Mouse (Mus musculus): ENCODE results near the gene Dbi. TPM values are rescaled to one million over a fixed set of nuclear protein-coding genes. Genes with fewer than 3 reads are reported as not detected.
A peak's percentile ranks its signal among the peaks of the same experiment; 100 is the strongest.

The Dbi gene
- polyA plus RNA-seq, 2 experiments = 340 to 662 TPM

DNA sequence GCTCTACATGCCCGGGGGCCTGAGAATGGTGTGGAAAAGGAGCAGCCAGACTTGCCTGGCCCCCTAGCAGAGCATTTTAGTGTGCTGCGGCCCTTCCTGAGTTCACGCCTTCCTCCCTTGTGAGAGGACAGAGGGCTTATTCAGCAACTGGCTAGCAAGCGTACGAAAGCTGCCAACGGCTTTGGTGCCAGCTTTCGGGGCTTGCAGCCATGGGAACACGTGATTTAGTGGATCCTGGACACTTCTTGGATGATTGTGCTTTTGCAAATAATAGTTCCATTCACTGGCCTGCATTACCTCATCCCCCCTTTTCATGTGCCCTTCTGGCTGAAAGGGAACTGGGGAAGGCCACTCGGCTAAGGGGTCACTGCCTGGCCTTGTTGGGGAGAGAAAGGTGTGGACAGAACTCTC is 5.2 kb downstream of the Dbi start:
- Histone ChIP-seq H3K27me3 (ENCODE audit: control insufficient read depth, insufficient read depth, low read length) (no peaks in the 10 kb centered on the region), H3K4me1 (replicated peaks; ENCODE audit: control insufficient read depth in 2 of 2, insufficient read depth in 2 of 2, low read length in 1 of 2) (peaks cover 4 to 8% of the 10 kb centered on the region in 2 experiments; a peak in 3 of 4 replicates), H3K4me3 (ENCODE audit: insufficient read depth in 1 of 2, low read depth in 2 of 2, low read length in 2 of 2) (no peak overlapping the region), H3K27ac (no peak overlapping the region), H3K9ac (replicated peaks) (no peak overlapping the region), H3K36me3 (replicated peaks; ENCODE audit: control insufficient read depth, insufficient read depth, low read depth) (peaks cover 26% of the 10 kb centered on the region), H3K4me2 (ENCODE audit: low read depth) (no peak overlapping the region), H3K9me3 (ENCODE audit: control insufficient read depth, low read length) (no peaks in the 10 kb centered on the region; the same call in 1 of the 2 replicates)
- TF ChIP-seq EP300 (IDR thresholded peaks at IDR 0.05; ENCODE audit: low read depth) = no peak
- TF ChIP-seq CTCF (IDR thresholded peaks at IDR 0.05; ENCODE audit: low read depth) = no peak
- WGBS (ENCODE audit: insufficient replicate concordance) = 78% methylated on average over 9 of the region's 9 CpGs
- DNase-seq (ENCODE audit: low read depth in 3 of 3, low spot score in 3 of 3) (no peak), ATAC-seq (ENCODE audit: insufficient read depth) (no peak)

- Histone ChIP-seq H3K9ac (replicated peaks) (no peak overlapping the region), H3K9me3 (ENCODE audit: control insufficient read depth, low read length) (no peaks in the 10 kb centered on the region; the same call in 1 of the 2 replicates), H3K36me3 (replicated peaks; ENCODE audit: control insufficient read depth, insufficient read depth, low read depth) (peaks cover 20% of the 10 kb centered on the region), H3K27me3 (ENCODE audit: control insufficient read depth, insufficient read depth, low read length) (no peaks in the 10 kb centered on the region), H3K4me3 (ENCODE audit: insufficient read depth in 1 of 2, low read depth in 2 of 2, low read length in 2 of 2) (no peak overlapping the region), H3K4me1 (replicated peaks; ENCODE audit: control insufficient read depth in 2 of 2, insufficient read depth in 2 of 2, low read length in 1 of 2) (peaks cover 0 to 3% of the 10 kb centered on the region in 2 experiments; a peak in 2 of 4 replicates), H3K27ac (no peak overlapping the region), H3K4me2 (ENCODE audit: low read depth) (no peak overlapping the region)
- ATAC-seq (ENCODE audit: insufficient read depth) = peak; percentile 19; the same call in 1 of the 2 replicates
- no peak for DNase-seq (ENCODE audit: low read depth in 3 of 3, low spot score in 3 of 3)
- 38% methylated on average over 12 of the region's 12 CpGs for WGBS (ENCODE audit: insufficient replicate concordance)
- TF ChIP-seq CTCF (IDR thresholded peaks at IDR 0.05; ENCODE audit: low read depth) (no peak), EP300 (IDR thresholded peaks at IDR 0.05; ENCODE audit: low read depth) (no peak)
Observed at GRCm38 (mm10) chr1:120112251-120113187, 8.4 kb downstream of the Dbi start.

- H3K9ac ChIP-seq (replicated peaks) = no peak overlapping the region
- no peak overlapping the region for H3K4me3 ChIP-seq (ENCODE audit: insufficient read depth in 1 of 2, low read depth in 2 of 2, low read length in 2 of 2)
- H3K4me1 ChIP-seq (replicated peaks; ENCODE audit: control insufficient read depth in 2 of 2, insufficient read depth in 2 of 2, low read length in 1 of 2) = peaks cover 0 to 3% of the 10 kb centered on the region in 2 experiments; a peak in 2 of 4 replicates
- peaks cover 20% of the 10 kb centered on the region for H3K36me3 ChIP-seq (replicated peaks; ENCODE audit: control insufficient read depth, insufficient read depth, low read depth)
- no peak overlapping the region for H3K27ac ChIP-seq
- H3K4me2 ChIP-seq (ENCODE audit: low read depth) = no peak overlapping the region
- no peaks in the 10 kb centered on the region; the same call in 1 of the 2 replicates for H3K9me3 ChIP-seq (ENCODE audit: control insufficient read depth, low read length)
- ATAC-seq (ENCODE audit: insufficient read depth) (no peak), DNase-seq (ENCODE audit: low read depth in 3 of 3, low spot score in 3 of 3) (no peak)
- 73% methylated on average over 8 of the region's 8 CpGs for WGBS (ENCODE audit: insufficient replicate concordance)
- no peak for TF ChIP-seq CTCF (IDR thresholded peaks at IDR 0.05; ENCODE audit: low read depth)
- no peak for TF ChIP-seq EP300 (IDR thresholded peaks at IDR 0.05; ENCODE audit: low read depth)
- H3K27me3 ChIP-seq (ENCODE audit: control insufficient read depth, insufficient read depth, low read length) = no peaks in the 10 kb centered on the region
Observed at GRCm38 (mm10) chr1:120111766-120112165, 9.1 kb downstream of the Dbi start.

DNA sequence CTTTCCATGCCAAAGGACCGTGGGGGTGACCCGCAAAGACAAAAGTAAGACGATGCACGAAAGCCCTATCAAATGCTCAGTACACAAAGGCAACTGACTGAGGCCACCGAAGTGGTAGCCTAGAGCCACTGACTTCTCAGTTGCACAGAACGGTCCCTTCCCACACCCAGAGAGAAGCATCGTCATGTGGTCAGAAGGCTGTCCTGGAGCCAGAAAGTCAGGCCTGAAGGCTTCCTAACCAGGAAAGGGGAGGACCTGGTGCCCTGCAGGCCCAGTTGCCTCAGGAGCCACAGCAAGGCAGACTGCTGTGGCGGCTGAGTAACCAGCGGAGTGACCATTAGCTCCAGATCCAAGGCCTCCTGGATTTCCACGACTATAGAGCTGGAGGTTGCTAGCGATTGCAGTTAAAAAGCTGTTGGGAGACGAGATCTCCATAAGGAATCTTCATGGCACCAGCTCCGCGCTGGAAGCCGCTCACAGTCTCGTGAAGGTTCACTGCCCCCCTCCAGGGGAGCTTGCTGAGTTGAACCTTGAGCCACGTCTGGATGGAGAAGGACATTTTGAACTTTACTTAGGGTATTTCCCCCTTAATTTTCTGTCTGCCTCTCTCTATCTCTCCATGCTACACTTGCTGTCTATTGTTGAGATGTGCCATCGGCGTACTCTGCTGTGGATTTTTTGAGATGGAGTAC is 11.0 kb downstream of the Dbi start:
- TF ChIP-seq EP300 (IDR thresholded peaks at IDR 0.05; ENCODE audit: low read depth) (no peak), CTCF (IDR thresholded peaks at IDR 0.05; ENCODE audit: low read depth) (no peak)
- peaks cover 11% of the 10 kb centered on the region for H3K36me3 ChIP-seq (replicated peaks; ENCODE audit: control insufficient read depth, insufficient read depth, low read depth)
- DNase-seq (ENCODE audit: low read depth in 3 of 3, low spot score in 3 of 3) = no peak
- no peak for ATAC-seq (ENCODE audit: insufficient read depth)
- H3K27ac ChIP-seq = no peak overlapping the region
- H3K4me3 ChIP-seq (ENCODE audit: insufficient read depth in 1 of 2, low read depth in 2 of 2, low read length in 2 of 2) = no peak overlapping the region
- peaks cover 0 to 3% of the 10 kb centered on the region in 2 experiments; a peak in 1 of 4 replicates for H3K4me1 ChIP-seq (replicated peaks; ENCODE audit: control insufficient read depth in 2 of 2, insufficient read depth in 2 of 2, low read length in 1 of 2)
- no peak overlapping the region for H3K9ac ChIP-seq (replicated peaks)
- 75% methylated on average over 19 of the region's 19 CpGs for WGBS (ENCODE audit: insufficient replicate concordance)
- no peaks in the 10 kb centered on the region; the same call in 1 of the 2 replicates for H3K9me3 ChIP-seq (ENCODE audit: control insufficient read depth, low read length)
- H3K4me2 ChIP-seq (ENCODE audit: low read depth) = no peak overlapping the region
- H3K27me3 ChIP-seq (ENCODE audit: control insufficient read depth, insufficient read depth, low read length) = no peaks in the 10 kb centered on the region

GRCm38 (mm10) chr1:120105556-120105959 is 15.3 kb downstream of the Dbi start:
- H3K4me3 ChIP-seq (ENCODE audit: insufficient read depth in 1 of 2, low read depth in 2 of 2, low read length in 2 of 2) = no peak overlapping the region
- no peaks in the 10 kb centered on the region for H3K27me3 ChIP-seq (ENCODE audit: control insufficient read depth, insufficient read depth, low read length)
- H3K9me3 ChIP-seq (ENCODE audit: control insufficient read depth, low read length) = no peaks in the 10 kb centered on the region
- no peak for TF ChIP-seq EP300 (IDR thresholded peaks at IDR 0.05; ENCODE audit: low read depth)
- 0 out of 2 replicates have a peak, but pooled peaks have one; percentile 16 for TF ChIP-seq CTCF (IDR thresholded peaks at IDR 0.05; ENCODE audit: low read depth)
- no peak overlapping the region for H3K4me2 ChIP-seq (ENCODE audit: low read depth)
- H3K4me1 ChIP-seq (replicated peaks; ENCODE audit: control insufficient read depth in 2 of 2, insufficient read depth in 2 of 2, low read length in 1 of 2) = peaks cover 0 to 2% of the 10 kb centered on the region in 2 experiments; a peak in 2 of 4 replicates
- 71% methylated on average over 5 of the region's 5 CpGs for WGBS (ENCODE audit: insufficient replicate concordance)
- DNase-seq (ENCODE audit: low read depth in 3 of 3, low spot score in 3 of 3) (no peak), ATAC-seq (ENCODE audit: insufficient read depth) (no peak)
- H3K27ac ChIP-seq = no peak overlapping the region
- H3K9ac ChIP-seq (replicated peaks) = no peak overlapping the region
- no peaks in the 10 kb centered on the region for H3K36me3 ChIP-seq (replicated peaks; ENCODE audit: control insufficient read depth, insufficient read depth, low read depth)

Measured in liver, embryonic 14.5 days (tissue).